Mouse (Mus musculus) kidney, adult 2 months (tissue): ENCODE results near the gene Sema6b. TPM values are rescaled to one million over a fixed set of nuclear protein-coding genes. Genes with fewer than 3 reads are reported as not detected.
"Not testable (repeated sequence)": the region's sequence is repeated elsewhere in the genome, so short reads cannot be mapped to it uniquely, and the experiment has no call there.

Source experiments
- DNase-seq: peaks from one replicate; pipeline ENCODE4 v3.0.0; 2021
- H3K27ac ChIP-seq: fragments of 200-500 bp; 2 replicates; pipeline ENCODE4 v1.5.1; 2012; ENCODE audit warnings: low read depth, low read length, control low read depth, inconsistent platforms; ENCODE audit not compliant: insufficient read depth
- H3K27me3 ChIP-seq: fragments of 200-500 bp; replicated peaks from 2 replicates; pipeline ENCODE4 v1.6.1; 2012; ENCODE audit warnings: mild to moderate bottlenecking, moderate library complexity, low read length, inconsistent platforms; ENCODE audit not compliant: control insufficient read depth, insufficient read depth
- H3K36me3 ChIP-seq: fragments of 200-500 bp; 2 replicates; pipeline ENCODE4 v1.6.1; 2012; ENCODE audit warnings: mild to moderate bottlenecking, moderate library complexity, low read length, inconsistent platforms; ENCODE audit not compliant: control insufficient read depth, insufficient read depth
- H3K4me1 ChIP-seq: fragments of 200-500 bp; 2 replicates; pipeline ENCODE4 v1.6.1; 2011; ENCODE audit warnings: low read length; ENCODE audit not compliant: control insufficient read depth, insufficient read depth
- H3K4me3 ChIP-seq: fragments of 200-500 bp; 2 replicates; pipeline ENCODE4 v1.5.1; 2011; ENCODE audit warnings: mild to moderate bottlenecking, low read depth, low read length, control low read depth; ENCODE audit not compliant: insufficient read depth
- CTCF ChIP-seq: fragments of 200-500 bp; conservative IDR thresholded peaks from 2 replicates; pipeline ENCODE4 v1.5.1; 2011; ENCODE audit warnings: low read depth, mild to moderate bottlenecking, control low read depth, low read length, moderate library complexity, mixed read lengths; ENCODE audit not compliant: insufficient read depth, insufficient read length
- POLR2A ChIP-seq: fragments of 200-500 bp; IDR thresholded peaks from one replicate; pipeline ENCODE4 v1.6.1; 2011; ENCODE audit warnings: low read depth, low read length, control low read depth
- WGBS: fragments of 180-500 bp; shearing (Covaris S2); methylation state at CpG from one replicate; pipeline ENCODE4 v1.1.7; 2018; 5-methylcytosine and 5-hydroxymethylcytosine counted together
- polyA plus RNA-seq: library from polyadenylated mRNA; depleted of rRNA; stranded (reverse); fragments of >200 nt; gene quantifications from 2 replicates; pipeline ENCODE4 v1.2.3, GENCODE M21; 2012

Gene Sema6b
- polyA plus RNA-seq, 1 experiment: 4.1 TPM

- Histone ChIP-seq H3K4me1 (no peaks in the 10 kb centered on the region), H3K4me3 (no peak overlapping the region), H3K27ac (no peak overlapping the region), H3K36me3 (no peaks in the 10 kb centered on the region), H3K27me3 (no peaks in the 10 kb centered on the region)
- peak; percentile 45 for DNase-seq
- WGBS: 72% methylated on average over 6 of the region's 6 CpGs
- TF ChIP-seq CTCF: no peak
- TF ChIP-seq POLR2A: no peak
Observed at GRCm38 (mm10) chr17:56108334-56109044, 31.7 kb downstream of the Sema6b start.

GRCm38 (mm10) chr17:56107736-56108135 is 32.4 kb downstream of the Sema6b start:
- Histone ChIP-seq H3K4me1 (no peaks in the 10 kb centered on the region), H3K4me3 (no peak overlapping the region), H3K27ac (no peak overlapping the region), H3K27me3 (no peaks in the 10 kb centered on the region), H3K36me3 (no peaks in the 10 kb centered on the region)
- no peak for TF ChIP-seq CTCF
- no peak for TF ChIP-seq POLR2A
- WGBS: 67% methylated on average over 2 of the region's 2 CpGs
- DNase-seq: no peak

- no peaks in the 10 kb centered on the region for H3K4me1 ChIP-seq
- no peaks in the 10 kb centered on the region for H3K27me3 ChIP-seq
- no peaks in the 10 kb centered on the region for H3K36me3 ChIP-seq
- H3K4me3 ChIP-seq: no peak overlapping the region
- no peak for TF ChIP-seq POLR2A
- no peak for TF ChIP-seq CTCF
- no peak overlapping the region for H3K27ac ChIP-seq
- 83% methylated on average over 4 of the region's 4 CpGs for WGBS
- no peak for DNase-seq
Observed at GRCm38 (mm10) chr17:56106981-56107380, 33.2 kb downstream of the Sema6b start.

GRCm38 (mm10) chr17:56106436-56106835 is 33.7 kb downstream of the Sema6b start:
- H3K4me1 ChIP-seq, DNase-seq, H3K27me3 ChIP-seq, H3K36me3 ChIP-seq, H3K27ac ChIP-seq, H3K4me3 ChIP-seq: not testable (repeated sequence)
- 94% methylated on average over 4 of the region's 4 CpGs for WGBS

- not testable (repeated sequence) for H3K27me3 ChIP-seq, DNase-seq, H3K4me3 ChIP-seq, H3K36me3 ChIP-seq, H3K27ac ChIP-seq, H3K4me1 ChIP-seq
- whole genome bisulfite sequencing: 93% methylated on average over 3 of the region's 5 CpGs
Observed at GRCm38 (mm10) chr17:56104821-56105220, 35.3 kb downstream of the Sema6b start.

GRCm38 (mm10) chr17:56103465-56104285 is 36.5 kb downstream of the Sema6b start:
- Histone ChIP-seq H3K4me3 (no peak overlapping the region), H3K27me3 (no peaks in the 10 kb centered on the region), H3K27ac (no peak overlapping the region), H3K4me1 (no peaks in the 10 kb centered on the region), H3K36me3 (no peaks in the 10 kb centered on the region)
- TF ChIP-seq POLR2A: no peak
- WGBS: 96% methylated on average over 8 of the region's 8 CpGs
- DNase-seq: no peak

- no peak for DNase-seq
- Histone ChIP-seq H3K36me3 (no peaks in the 10 kb centered on the region), H3K4me3 (no peak overlapping the region), H3K4me1 (no peaks in the 10 kb centered on the region), H3K27ac (no peak overlapping the region), H3K27me3 (no peaks in the 10 kb centered on the region)
- TF ChIP-seq POLR2A: no peak
- 93% methylated on average over 9 of the region's 9 CpGs for WGBS
Observed at GRCm38 (mm10) chr17:56102927-56103326, 37.2 kb downstream of the Sema6b start.

- no peak for TF ChIP-seq CTCF
- TF ChIP-seq POLR2A: no peak
- DNase-seq: no peak
Observed at GRCm38 (mm10) chr17:56102158-56102557, 38.0 kb downstream of the Sema6b start.

More at GRCm38 (mm10) chr17:56102158-56102557, 38.0 kb downstream of the Sema6b start:
- 89% methylated on average over 5 of the region's 5 CpGs for WGBS
- Histone ChIP-seq H3K4me3 (no peak overlapping the region), H3K27ac (no peak overlapping the region), H3K36me3 (peaks cover 1% of the 10 kb centered on the region), H3K27me3 (no peaks in the 10 kb centered on the region), H3K4me1 (no peaks in the 10 kb centered on the region)
